Mouse (Mus musculus) forebrain, embryonic 13.5 days (tissue): ENCODE data around the gene Trim65. TPM values are rescaled to one million over a fixed set of nuclear protein-coding genes. Genes with fewer than 3 reads are reported as not detected.

Source experiments
- ATAC-seq: fragments of 200-750 bp; cut with Nextera tagmentation; 2 replicates; pipeline ENCODE4 v1.8.0; 2017
- H3K27ac ChIP-seq: fragments of 300-500 bp; sonication (generic); 2 replicates; pipeline ENCODE4 v1.5.1; 2015; ENCODE audit warnings: inconsistent platforms, mild to moderate bottlenecking, moderate library complexity
- H3K27me3 ChIP-seq: fragments of 300-500 bp; sonication (generic); 2 replicates; pipeline ENCODE4 v1.6.1; 2015; ENCODE audit warnings: mild to moderate bottlenecking, inconsistent platforms
- H3K36me3 ChIP-seq: fragments of 300-500 bp; sonication (generic); 2 replicates; pipeline ENCODE4 v1.6.1; 2015; ENCODE audit warnings: mild to moderate bottlenecking, inconsistent platforms; ENCODE audit not compliant: poor library complexity, severe bottlenecking
- H3K4me1 ChIP-seq: fragments of 300-500 bp; sonication (generic); 2 replicates; pipeline ENCODE4 v1.6.1; 2015; ENCODE audit warnings: inconsistent platforms
- H3K4me2 ChIP-seq: fragments of 300-500 bp; sonication (generic); 2 replicates; pipeline ENCODE4 v1.6.1; 2015; ENCODE audit warnings: inconsistent platforms, mild to moderate bottlenecking, moderate library complexity
- H3K4me3 ChIP-seq: fragments of 300-500 bp; sonication (generic); 2 replicates; pipeline ENCODE4 v1.5.1; 2015; ENCODE audit warnings: mild to moderate bottlenecking, inconsistent platforms
- H3K9ac ChIP-seq: fragments of 300-500 bp; sonication (generic); 2 replicates; pipeline ENCODE4 v1.6.1; 2015; ENCODE audit warnings: mild to moderate bottlenecking, inconsistent platforms
- H3K9me3 ChIP-seq: fragments of 300-500 bp; sonication (generic); replicated peaks from 2 replicates; pipeline ENCODE4 v1.6.1; 2016; ENCODE audit warnings: inconsistent platforms
- WGBS: fragments of 180-500 bp; shearing (Covaris S2); methylation state at CpG from one replicate; pipeline ENCODE4 v1.1.7; 2015; 5-methylcytosine and 5-hydroxymethylcytosine counted together
- polyA plus RNA-seq: library from polyadenylated mRNA; unstranded; fragments of >200 nt; fragmentation: Nextera tagmentation; extraction: Ambion mirVana; gene quantifications from 2 replicates; pipeline ENCODE4 v1.2.1, GENCODE M21; 2015

The Trim65 gene
- polyA plus RNA-seq, 1 experiment from 2014 or later: 1.2 TPM

- Histone ChIP-seq H3K27ac (no peak overlapping the region), H3K36me3 (no peaks in the 10 kb centered on the region), H3K4me3 (no peak overlapping the region), H3K9me3 (no peaks in the 10 kb centered on the region), H3K4me1 (no peaks in the 10 kb centered on the region), H3K4me2 (no peak overlapping the region), H3K27me3 (peaks cover 8% of the 10 kb centered on the region), H3K9ac (no peak overlapping the region)
- ATAC-seq: no peak
- 77% methylated on average over 12 of the region's 12 CpGs for WGBS
These were observed 13.7 kb downstream of the Trim65 start for GRCm38 (mm10) chr11:116117241-116117640.

GRCm38 (mm10) chr11:116111611-116112203 lies 19.2 kb downstream of the Trim65 start:
- no peak for ATAC-seq
- WGBS: 83% methylated on average over 19 of the region's 19 CpGs
- no peak overlapping the region for H3K9ac ChIP-seq

GRCm38 (mm10) chr11:116111067-116111466 lies 19.9 kb downstream of the Trim65 start:
- H3K9ac ChIP-seq: no peak overlapping the region
- no peak overlapping the region for H3K4me2 ChIP-seq
- H3K27ac ChIP-seq: no peak overlapping the region
- peaks cover 70% of the 10 kb centered on the region for H3K27me3 ChIP-seq
- no peaks in the 10 kb centered on the region for H3K9me3 ChIP-seq
- ATAC-seq: no peak
- H3K4me1 ChIP-seq: peaks cover 32% of the 10 kb centered on the region
- no peaks in the 10 kb centered on the region for H3K36me3 ChIP-seq
- H3K4me3 ChIP-seq: no peak overlapping the region
- WGBS: 82% methylated on average over 4 of the region's 4 CpGs

More at GRCm38 (mm10) chr11:116111611-116112203, 19.2 kb downstream of the Trim65 start:
- H3K4me1 ChIP-seq: peaks cover 26% of the 10 kb centered on the region
- H3K4me3 ChIP-seq: no peak overlapping the region
- H3K36me3 ChIP-seq: no peaks in the 10 kb centered on the region
- H3K4me2 ChIP-seq: no peak overlapping the region
- H3K27ac ChIP-seq: no peak overlapping the region
- H3K27me3 ChIP-seq: peaks cover 63% of the 10 kb centered on the region
- no peaks in the 10 kb centered on the region for H3K9me3 ChIP-seq

- ATAC-seq: no peak
- Histone ChIP-seq H3K9ac (no peak overlapping the region), H3K27ac (no peak overlapping the region), H3K9me3 (no peaks in the 10 kb centered on the region), H3K4me2 (peak overlapping the region; percentile 53), H3K4me1 (peaks cover 34% of the 10 kb centered on the region), H3K36me3 (no peaks in the 10 kb centered on the region), H3K27me3 (peaks cover 75% of the 10 kb centered on the region), H3K4me3 (peak overlapping the region; percentile 33)
- 42% methylated on average over 10 of the region's 10 CpGs for WGBS
These were observed 20.4 kb downstream of the Trim65 start for GRCm38 (mm10) chr11:116110540-116110939.

GRCm38 (mm10) chr11:116110131-116110530 lies 20.8 kb downstream of the Trim65 start:
- H3K27ac ChIP-seq: no peak overlapping the region
- H3K4me1 ChIP-seq: peaks cover 34% of the 10 kb centered on the region
- peak overlapping the region; percentile 53 for H3K4me2 ChIP-seq
- ATAC-seq: no peak
- peak overlapping the region; percentile 33 for H3K4me3 ChIP-seq
- no peaks in the 10 kb centered on the region for H3K9me3 ChIP-seq
- H3K9ac ChIP-seq: peak overlapping the region; percentile 39
- no peaks in the 10 kb centered on the region for H3K36me3 ChIP-seq
- WGBS: 3% methylated on average over 35 of the region's 35 CpGs
- peaks cover 77% of the 10 kb centered on the region for H3K27me3 ChIP-seq

GRCm38 (mm10) chr11:116109441-116110081 lies 21.4 kb downstream of the Trim65 start:
- Histone ChIP-seq H3K4me3 (peak overlapping the region; percentile 33), H3K4me2 (peak overlapping the region; percentile 53), H3K9me3 (no peaks in the 10 kb centered on the region), H3K27ac (no peak overlapping the region), H3K4me1 (peaks cover 34% of the 10 kb centered on the region), H3K27me3 (peaks cover 77% of the 10 kb centered on the region), H3K36me3 (no peaks in the 10 kb centered on the region), H3K9ac (peak overlapping the region; percentile 39)
- 2% methylated on average over 57 of the region's 70 CpGs for WGBS
- ATAC-seq: no peak

GRCm38 (mm10) chr11:116108464-116109137 lies 22.3 kb downstream of the Trim65 start:
- Histone ChIP-seq H3K9ac (no peak overlapping the region; the same call in 1 of the 2 replicates), H3K4me3 (peak overlapping the region; percentile 33), H3K27ac (no peak overlapping the region), H3K9me3 (no peaks in the 10 kb centered on the region), H3K27me3 (peaks cover 77% of the 10 kb centered on the region), H3K4me2 (peak overlapping the region; percentile 53), H3K36me3 (no peaks in the 10 kb centered on the region), H3K4me1 (peaks cover 44% of the 10 kb centered on the region)
- ATAC-seq: no peak
- WGBS: 4% methylated on average over 23 of the region's 23 CpGs

GRCm38 (mm10) chr11:116107777-116108285 lies 23.1 kb downstream of the Trim65 start:
- ATAC-seq: no peak
- no peaks in the 10 kb centered on the region for H3K9me3 ChIP-seq
- no peak overlapping the region for H3K27ac ChIP-seq
- H3K4me2 ChIP-seq: no peak overlapping the region
- no peaks in the 10 kb centered on the region for H3K36me3 ChIP-seq
- peaks cover 50% of the 10 kb centered on the region for H3K4me1 ChIP-seq
- no peak overlapping the region for H3K4me3 ChIP-seq
- WGBS: 10% methylated on average over 19 of the region's 19 CpGs
- peaks cover 72% of the 10 kb centered on the region for H3K27me3 ChIP-seq
- no peak overlapping the region for H3K9ac ChIP-seq

GRCm38 (mm10) chr11:116106963-116107776 lies 23.8 kb downstream of the Trim65 start:
- whole genome bisulfite sequencing: 18% methylated on average over 14 of the region's 14 CpGs
- Histone ChIP-seq H3K9ac (peak overlapping the region; percentile 14; the same call in 1 of the 2 replicates), H3K27ac (no peak overlapping the region), H3K4me2 (no peak overlapping the region), H3K27me3 (peaks cover 69% of the 10 kb centered on the region), H3K9me3 (no peaks in the 10 kb centered on the region), H3K4me3 (no peak overlapping the region), H3K4me1 (peaks cover 54% of the 10 kb centered on the region), H3K36me3 (no peaks in the 10 kb centered on the region)
- ATAC-seq: no peak

GRCm38 (mm10) chr11:116106154-116106962 lies 24.6 kb downstream of the Trim65 start:
- Histone ChIP-seq H3K36me3 (no peaks in the 10 kb centered on the region), H3K9ac (no peak overlapping the region), H3K4me1 (peaks cover 61% of the 10 kb centered on the region), H3K4me2 (peak overlapping the region; percentile 35), H3K27ac (no peak overlapping the region), H3K27me3 (peaks cover 61% of the 10 kb centered on the region), H3K9me3 (no peaks in the 10 kb centered on the region), H3K4me3 (no peak overlapping the region)
- ATAC-seq: no peak
- 27% methylated on average over 32 of the region's 32 CpGs for WGBS

GRCm38 (mm10) chr11:116105065-116105464 lies 25.9 kb downstream of the Trim65 start:
- Histone ChIP-seq H3K27ac (no peak overlapping the region), H3K4me2 (no peak overlapping the region), H3K4me1 (peaks cover 58% of the 10 kb centered on the region), H3K9me3 (no peaks in the 10 kb centered on the region), H3K9ac (no peak overlapping the region), H3K4me3 (no peak overlapping the region), H3K27me3 (peaks cover 48% of the 10 kb centered on the region), H3K36me3 (no peaks in the 10 kb centered on the region)
- WGBS: 90% methylated on average over 2 of the region's 2 CpGs
- no peak for ATAC-seq
